Mouse (Mus musculus) MEL (cell line): ENCODE measurements around the gene Itprid1. TPM values are rescaled to one million over a fixed set of nuclear protein-coding genes. Genes with fewer than 3 reads are reported as not detected.

Experiments
- DNase-seq: peaks from one replicate; pipeline ENCODE4 v3.0.0; 2011; ENCODE audit warnings: low read depth, low spot score
- H3K27ac ChIP-seq: 2 replicates; pipeline ENCODE4 v1.5.1; 2012; ENCODE audit warnings: low read depth, mild to moderate bottlenecking, control low read depth, low read length, moderate library complexity; ENCODE audit not compliant: control insufficient read depth
- H3K27me3 ChIP-seq, 2 experiments: fragments of 150-350 bp in 1 of 2; sonication (generic) in 1 of 2; 2 replicates each; pipeline ENCODE4 v1.6.1; 2012; ENCODE audit warnings: low read length in 2 of 2, mild to moderate bottlenecking in 2 of 2, improper control_type of control experiment in 1 of 2, moderate library complexity in 1 of 2; ENCODE audit not compliant: insufficient read depth in 2 of 2, control insufficient read depth in 1 of 2
- H3K36me3 ChIP-seq, 2 experiments: 2 replicates each; pipeline ENCODE4 v1.6.1; 2012 to 2014; ENCODE audit warnings: low read length in 2 of 2, improper control_type of control experiment in 1 of 2, inconsistent platforms in 1 of 2, mild to moderate bottlenecking in 1 of 2; ENCODE audit not compliant: insufficient read depth in 2 of 2, control insufficient read depth in 1 of 2
- H3K4me1 ChIP-seq, 2 experiments: fragments of 150-350 bp in 1 of 2; sonication (generic) in 1 of 2; 2 replicates each; pipeline ENCODE4 v1.6.1; 2012; ENCODE audit warnings: low read length in 2 of 2, improper control_type of control experiment in 1 of 2, mild to moderate bottlenecking in 1 of 2; ENCODE audit not compliant: insufficient read depth in 2 of 2, control insufficient read depth in 1 of 2
- H3K4me3 ChIP-seq, 2 experiments: fragments of 150-350 bp in 1 of 2; sonication (generic) in 1 of 2; 2 replicates each; pipeline ENCODE4 v1.5.1; 2012; ENCODE audit warnings: low read depth in 2 of 2, low read length in 2 of 2, mild to moderate bottlenecking in 2 of 2, moderate library complexity in 2 of 2, control low read depth in 1 of 2, improper control_type of control experiment in 1 of 2; ENCODE audit not compliant: control insufficient read depth in 1 of 2, insufficient read depth in 1 of 2
- H3K79me2 ChIP-seq: 2 replicates; pipeline ENCODE4 v1.6.1; 2012; ENCODE audit warnings: mild to moderate bottlenecking, low read length, moderate library complexity; ENCODE audit not compliant: control insufficient read depth, poor library complexity, insufficient read depth
- H3K9ac ChIP-seq: 2 replicates; pipeline ENCODE4 v1.6.1; 2012; ENCODE audit warnings: low read depth, mild to moderate bottlenecking, control low read depth, low read length, moderate library complexity; ENCODE audit not compliant: control insufficient read depth, poor library complexity, severe bottlenecking
- H3K9me3 ChIP-seq: fragments of 150-350 bp; sonication (generic); replicated peaks from 2 replicates; pipeline ENCODE4 v1.6.1; 2012; ENCODE audit warnings: mild to moderate bottlenecking, low read length, improper control_type of control experiment, moderate library complexity; ENCODE audit not compliant: insufficient read depth
- BHLHE40 ChIP-seq: IDR thresholded peaks from 2 replicates; pipeline ENCODE4 v1.6.1; 2012; ENCODE audit warnings: low read depth, mild to moderate bottlenecking, inconsistent platforms, low read length, improper control_type of control experiment, borderline replicate concordance
- CHD1 ChIP-seq: IDR thresholded peaks from 2 replicates; pipeline ENCODE4 v1.6.1; 2012; ENCODE audit warnings: low read depth, mild to moderate bottlenecking, inconsistent platforms, low read length, improper control_type of control experiment
- E2F4 ChIP-seq: IDR thresholded peaks from 2 replicates; pipeline ENCODE4 v1.6.1; 2011; ENCODE audit warnings: low read depth, low read length, improper control_type of control experiment, borderline replicate concordance
- ETS1 ChIP-seq: IDR thresholded peaks from 2 replicates; pipeline ENCODE4 v1.6.1; 2012; ENCODE audit warnings: low read depth, mild to moderate bottlenecking, inconsistent platforms, low read length, improper control_type of control experiment, moderate library complexity
- GABPA ChIP-seq: IDR thresholded peaks from 2 replicates; pipeline ENCODE4 v1.6.1; 2012; ENCODE audit warnings: low read depth, mild to moderate bottlenecking, inconsistent platforms, low read length, improper control_type of control experiment, moderate library complexity
- GATA1 ChIP-seq: IDR thresholded peaks from 2 replicates; pipeline ENCODE4 v1.6.1; 2011; ENCODE audit warnings: low read depth, low read length, improper control_type of control experiment
- HCFC1 ChIP-seq: IDR thresholded peaks from 2 replicates; pipeline ENCODE4 v1.6.1; 2012; ENCODE audit warnings: low read depth, mild to moderate bottlenecking, inconsistent platforms, low read length, improper control_type of control experiment, moderate library complexity
- JUND ChIP-seq: IDR thresholded peaks from 2 replicates; pipeline ENCODE4 v1.6.1; 2011; ENCODE audit warnings: low read depth, mild to moderate bottlenecking, improper control_type of control experiment, low read length
- MAFK ChIP-seq: IDR thresholded peaks from 2 replicates; pipeline ENCODE4 v1.6.1; 2011; ENCODE audit warnings: low read depth, mild to moderate bottlenecking, low read length, improper control_type of control experiment, borderline replicate concordance
- MAX ChIP-seq: IDR thresholded peaks from 2 replicates; pipeline ENCODE4 v1.6.1; 2011; ENCODE audit warnings: low read length, improper control_type of control experiment
- MAZ ChIP-seq: IDR thresholded peaks from 2 replicates; pipeline ENCODE4 v1.6.1; 2012; ENCODE audit warnings: low read depth, mild to moderate bottlenecking, inconsistent platforms, low read length, improper control_type of control experiment
- NELFE ChIP-seq: IDR thresholded peaks from 2 replicates; pipeline ENCODE4 v1.6.1; 2011; ENCODE audit warnings: low read depth, low read length, improper control_type of control experiment
- NRF1 ChIP-seq: IDR thresholded peaks from 2 replicates; pipeline ENCODE4 v1.6.1; 2014; ENCODE audit warnings: low read depth, mild to moderate bottlenecking, inconsistent platforms, low read length, improper control_type of control experiment, moderate library complexity; ENCODE audit not compliant: poor library complexity, insufficient read depth, severe bottlenecking
- POLR2AphosphoS2 ChIP-seq: IDR thresholded peaks from 2 replicates; pipeline ENCODE4 v1.6.1; 2011; ENCODE audit warnings: low read length, improper control_type of control experiment
- POLR2AphosphoS5 ChIP-seq: IDR thresholded peaks from 2 replicates; pipeline ENCODE4 v1.6.1; 2012; ENCODE audit warnings: low read depth, borderline replicate concordance, mild to moderate bottlenecking, inconsistent platforms, low read length, moderate library complexity, mixed read lengths
- SMC3 ChIP-seq: IDR thresholded peaks from 2 replicates; pipeline ENCODE4 v1.6.1; 2011; ENCODE audit warnings: low read depth, low read length, improper control_type of control experiment
- TCF12 ChIP-seq: IDR thresholded peaks from 2 replicates; pipeline ENCODE4 v1.6.1; 2014; ENCODE audit warnings: low read depth, mild to moderate bottlenecking, inconsistent platforms, low read length, improper control_type of control experiment, moderate library complexity
- ZC3H11A ChIP-seq: IDR thresholded peaks from 2 replicates; pipeline ENCODE4 v1.6.1; 2012; ENCODE audit warnings: low read depth, mild to moderate bottlenecking, inconsistent platforms, low read length, improper control_type of control experiment
- ZMIZ1 ChIP-seq: IDR thresholded peaks from 2 replicates; pipeline ENCODE4 v1.6.1; 2012; ENCODE audit warnings: low read depth, mild to moderate bottlenecking, inconsistent platforms, low read length, improper control_type of control experiment, moderate library complexity
- polyA plus RNA-seq, 2 experiments: library from polyadenylated mRNA; stranded (reverse) in 1 of 2; unstranded in 1 of 2; fragments of >175 nt in 1 of 2; fragments of >200 nt in 1 of 2; gene quantifications; 2 replicates each; pipeline versions ENCODE4 v1.2.1 to v1.2.4; 2012; ENCODE audit warnings: low replicate concordance in 2 of 2, low read depth in 1 of 2; ENCODE audit not compliant: insufficient read length in 2 of 2, insufficient read depth in 1 of 2, missing spikeins in 1 of 2
- total RNA-seq: library from RNA; depleted of rRNA; stranded (reverse); fragments of 300-350 nt; gene quantifications from 2 replicates; pipeline ENCODE4 v1.2.3, GENCODE M21; 2012

Itprid1 gene
- total and polyA plus RNA-seq, 3 experiments: not detected

DNA sequence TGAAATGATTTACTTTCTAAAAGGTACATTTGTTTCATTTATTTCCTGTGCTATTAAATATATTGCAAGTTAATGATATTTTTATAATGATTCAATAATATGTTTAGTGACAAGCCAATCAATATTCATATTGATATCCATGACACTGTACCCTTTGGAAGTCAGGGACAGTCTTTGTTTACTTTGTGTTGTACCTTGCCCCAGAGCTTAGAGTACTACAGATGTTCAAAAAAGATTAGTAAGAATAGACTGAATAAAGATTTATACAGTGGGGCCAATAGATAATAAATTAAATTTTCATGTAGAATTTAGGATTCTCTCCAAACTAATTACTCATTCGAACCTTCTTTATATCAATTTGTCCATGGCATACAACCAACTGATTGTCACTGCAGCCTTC is 50.9 kb downstream of the Itprid1 start:
- Histone ChIP-seq H3K4me3 (no peak overlapping the region), H3K9ac (no peak overlapping the region), H3K79me2 (no peaks in the 10 kb centered on the region), H3K36me3 (no peaks in the 10 kb centered on the region), H3K27ac (no peak overlapping the region), H3K27me3 (no peaks in the 10 kb centered on the region), H3K4me1 (no peaks in the 10 kb centered on the region), H3K9me3 (no peaks in the 10 kb centered on the region)
- TF ChIP-seq NELFE: no peak
- no peak for DNase-seq

DNA sequence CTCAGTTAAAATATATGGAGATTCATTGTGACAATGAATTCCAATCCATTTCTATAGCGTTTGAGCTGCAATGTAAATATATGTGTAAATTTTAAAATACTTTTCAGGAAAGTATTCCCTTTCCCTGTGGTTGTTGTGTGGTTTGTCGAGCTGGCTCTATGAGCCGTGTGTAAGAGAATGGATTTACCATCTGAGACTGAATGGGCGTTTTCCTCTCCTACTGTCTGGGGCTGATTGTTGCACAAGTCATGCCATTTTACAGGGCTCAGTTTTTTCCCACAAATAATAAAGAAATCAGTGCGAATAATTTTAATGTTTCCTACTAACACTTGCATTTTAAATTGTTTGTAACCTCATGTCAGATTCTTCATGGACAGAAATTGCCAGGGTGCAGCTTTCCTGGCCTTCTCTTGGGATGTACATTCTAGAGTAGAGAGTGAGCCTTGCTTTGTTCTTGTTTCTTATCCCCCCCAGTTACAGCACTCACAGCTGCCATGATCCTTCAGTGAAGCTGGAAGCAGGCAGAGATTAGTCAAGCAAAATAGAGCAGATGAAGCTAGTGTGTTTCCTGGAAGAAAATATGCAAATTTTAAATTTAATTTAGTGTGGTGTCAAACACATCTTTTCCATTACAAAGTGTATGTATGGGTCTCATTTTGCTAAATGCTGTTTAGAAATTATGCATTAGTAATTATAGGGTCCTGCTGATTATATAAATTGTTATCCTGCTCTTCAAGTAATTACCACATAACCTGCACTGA is 65.1 kb downstream of the Itprid1 start:
- Histone ChIP-seq H3K4me1 (no peaks in the 10 kb centered on the region), H3K27ac (no peak overlapping the region)
- TF ChIP-seq SMC3 (no peak), TCF12 (no peak), CHD1 (no peak), POLR2AphosphoS2 (no peak), MAFK (no peak), ZMIZ1 (no peak), ETS1 (no peak), ZC3H11A (no peak), BHLHE40 (no peak), MAZ (no peak), E2F4 (no peak), GATA1 (no peak), MAX (no peak), NRF1 (no peak), JUND (no peak), POLR2AphosphoS5 (no peak), HCFC1 (no peak), GABPA (no peak)
- TF ChIP-seq, all 39 proteins: peak for 0
- no peaks in the 10 kb centered on the region for H3K27me3 ChIP-seq
- H3K4me3 ChIP-seq: no peak overlapping the region
- no peaks in the 10 kb centered on the region for H3K9me3 ChIP-seq
- no peaks in the 10 kb centered on the region for H3K36me3 ChIP-seq
- DNase-seq: no peak
- H3K9ac ChIP-seq: no peak overlapping the region
- no peaks in the 10 kb centered on the region for H3K79me2 ChIP-seq
